In genomic region chr17:81390790-81391189, GRCm38 (mm10) we compare ENCODE assay signal across 31 mouse cellular contexts. TPM values are rescaled to one million over a fixed set of nuclear protein-coding genes. Genes with fewer than 3 reads are reported as not detected.
DNase-seq lines count a peak whose midpoint lies in the region; ATAC-seq and TF ChIP-seq lines count a peak whose summit lies in the region.
"Had no signal": no experiment of that assay in that cellular context is flagged by ENCODE, and none has a peak within 500 bp of the region (broad histone marks: within the 10 kb centered on the region; RNA-seq: fewer than 3 reads in every experiment).

No protein-coding gene starts in this region.

- no peak for TF ChIP-seq CTCF in cerebellum, adult 2 months (IDR thresholded peaks at IDR 0.05; ENCODE audit: borderline replicate concordance, insufficient read depth, low read depth, low read length)

- intact Hi-C loops in heart, postnatal 36 days (cut with DNase I) = no loop called here
- intact Hi-C loops in left cerebral cortex, postnatal 4 days (cut with DNase I) = no loop called here

- H3K36me3 ChIP-seq in midbrain, embryonic 16.5 days (ENCODE audit: control insufficient read depth, insufficient read depth, low read length) = peaks cover 5% of the 10 kb centered on the region; the same call in 1 of the 2 replicates
- H3K36me3 ChIP-seq: limb, embryonic 15.5 days; liver, embryonic 15.5 days had no signal

- H3K9me3 ChIP-seq in midbrain, embryonic 16.5 days (replicated peaks; ENCODE audit: control insufficient read depth, low read length, poor library complexity, severe bottlenecking) = no peaks in the 10 kb centered on the region
- H3K9me3 ChIP-seq: heart, embryonic 12.5 days; limb, embryonic 15.5 days; liver, embryonic 15.5 days; midbrain, embryonic 13.5 days; neural tube, embryonic 15.5 days had no signal

- no peak overlapping the region for H3K4me2 ChIP-seq in midbrain, embryonic 16.5 days (ENCODE audit: low read length)
- H3K4me2 ChIP-seq: heart, embryonic 12.5 days; limb, embryonic 15.5 days; liver, embryonic 15.5 days; midbrain, embryonic 13.5 days; neural tube, embryonic 15.5 days had no signal

- no peak for ATAC-seq in midbrain, embryonic 16.5 days
- ATAC-seq: midbrain, embryonic 13.5 days had no signal

- TF ChIP-seq POLR2A in cerebellum, adult 2 months (IDR thresholded peaks at IDR 0.05; ENCODE audit: borderline replicate concordance, insufficient read depth, low read length) = no peak

- H3K9ac ChIP-seq in midbrain, embryonic 16.5 days (ENCODE audit: low read depth, low read length) = no peak overlapping the region
- H3K9ac ChIP-seq: heart, embryonic 12.5 days; limb, embryonic 15.5 days; liver, embryonic 15.5 days; midbrain, embryonic 13.5 days; neural tube, embryonic 15.5 days had no signal

- no peak overlapping the region for H3K27ac ChIP-seq in cerebellum, adult 2 months (ENCODE audit: insufficient read depth, low read length)
- H3K27ac ChIP-seq in midbrain, embryonic 16.5 days (ENCODE audit: low read length) = no peak overlapping the region
- H3K27ac ChIP-seq: gastrocnemius, adult 2 months; limb, embryonic 15.5 days; liver, embryonic 15.5 days; midbrain, embryonic 13.5 days; neural tube, embryonic 15.5 days had no signal

- H3K4me3 ChIP-seq in cerebellum, adult 2 months (replicated peaks; ENCODE audit: insufficient read depth, low read depth, low read length) = no peak overlapping the region
- no peak overlapping the region for H3K4me3 ChIP-seq in midbrain, embryonic 16.5 days (ENCODE audit: low read depth, low read length)
- H3K4me3 ChIP-seq: gastrocnemius, adult 2 months; heart, embryonic 12.5 days; limb, embryonic 15.5 days; liver, embryonic 15.5 days; midbrain, embryonic 13.5 days; neural tube, embryonic 15.5 days had no signal

- DNase-seq in heart, adult 11 months = peak; percentile 88
- DNase-seq in heart, postnatal 36 days = no peak
- peak; percentile 57 for DNase-seq in left cerebral cortex, postnatal 4 days
- no peak for DNase-seq in left cerebral cortex, adult 9 months (ENCODE audit: low spot score in 2 of 2)
- DNase-seq in cerebellum, adult 2 months = peak; percentile 62 to 81
- peak; percentile 57 to 65 for DNase-seq in cerebellum, postnatal 36 days
- DNase-seq in layer of hippocampus, adult 9-11 months = no peak
- DNase-seq: B cell, adult 2 months; embryo, embryonic 11 days; gastrocnemius, adult 2 months; kidney, adult 2 months; layer of hippocampus, postnatal 36 days; lung, postnatal 10 days; right cerebral cortex, postnatal 14 days; thymus, postnatal 36 days had no signal

- peaks cover 9% of the 10 kb centered on the region; the same call in 1 of the 2 replicates for H3K4me1 ChIP-seq in cerebellum, adult 2 months (ENCODE audit: control insufficient read depth, insufficient read depth, low read length)
- no peaks in the 10 kb centered on the region; the same call in none of the 2 replicates for H3K4me1 ChIP-seq in midbrain, embryonic 16.5 days (ENCODE audit: control insufficient read depth, insufficient read depth, low read length)
- H3K4me1 ChIP-seq: liver, embryonic 15.5 days; midbrain, embryonic 13.5 days had no signal

- 50% methylated on average over 3 of the region's 3 CpGs for WGBS in cerebellum, adult 2 months
- WGBS in midbrain, embryonic 16.5 days = 84% methylated on average over 3 of the region's 3 CpGs

- H3K27me3 ChIP-seq in cerebellum, adult 2 months (ENCODE audit: control insufficient read depth, insufficient read depth, low read length) = no peaks in the 10 kb centered on the region; the same call in 1 of the 2 replicates
- H3K27me3 ChIP-seq in midbrain, embryonic 16.5 days (ENCODE audit: control insufficient read depth, insufficient read depth, low read depth, low read length) = no peaks in the 10 kb centered on the region
- H3K27me3 ChIP-seq: heart, embryonic 12.5 days; limb, embryonic 15.5 days; liver, embryonic 15.5 days; midbrain, embryonic 13.5 days; neural tube, embryonic 15.5 days had no signal

RNA-seq across cellular contexts. Expression of gene Gm11096, which starts 50.8 kb away (rescaled TPM):
- total RNA-seq in heart, postnatal 36 days (2021) = not detected
- not detected for total RNA-seq in left cerebral cortex, postnatal 4 days (2021)
- polyA plus RNA-seq in cerebellum, adult 2 months (2012; rRNA removed) = not detected in 2 replicates
- polyA plus RNA-seq in midbrain, embryonic 16.5 days (2015; fragmentation: Nextera tagmentation; extraction: Ambion mirVana) = not detected in 2 replicates
- total RNA-seq: adrenal gland, adult 18-20 months; adrenal gland, postnatal 4 days; gastrocnemius, adult 2 months; heart, postnatal 25 days; layer of hippocampus, adult 18-20 months; layer of hippocampus, postnatal 36 days; left cerebral cortex, postnatal 25 days; megakaryocyte progenitor cell, adult 5-6 weeks had no signal
- polyA plus RNA-seq: embryonic facial prominence, embryonic 14.5 days; gonadal fat pad, adult 2 months; heart, embryonic 12.5 days; kidney, adult 2 months; limb, embryonic 15.5 days; liver, embryonic 15.5 days; midbrain, embryonic 13.5 days; neural tube, embryonic 15.5 days; spleen, adult 2 months; stomach, embryonic 14.5 days had no signal

Comparison
In these comparisons a context has a peak if more than half of its experiments do, and no peak if none do; other contexts are left out.
1. DNase-seq: peak in heart, adult 11 months (single experiment), left cerebral cortex, postnatal 4 days (single experiment), cerebellum, adult 2 months (2 of 2) and cerebellum, postnatal 36 days (2 of 2); none in heart, postnatal 36 days (0 of 2), left cerebral cortex, adult 9 months (0 of 2) and layer of hippocampus, adult 9-11 months (single experiment).